Mouse (Mus musculus) liver, embryonic 15.5 days (tissue): ENCODE measurements around the gene Cnih2. TPM values are rescaled to one million over a fixed set of nuclear protein-coding genes. Genes with fewer than 3 reads are reported as not detected.

Experiments used
- ATAC-seq: fragments of 200-750 bp; cut with Nextera tagmentation; 2 replicates; pipeline ENCODE4 v1.8.0; 2017; ENCODE audit warnings: moderate number of reproducible peaks, mild to moderate bottlenecking, moderate library complexity; ENCODE audit not compliant: insufficient read depth
- H3K27ac ChIP-seq: fragments of 300-500 bp; sonication (generic); replicated peaks from 2 replicates; pipeline ENCODE4 v1.5.1; 2015; ENCODE audit warnings: mild to moderate bottlenecking, inconsistent platforms
- H3K27me3 ChIP-seq: fragments of 300-500 bp; sonication (generic); 2 replicates; pipeline ENCODE4 v1.6.1; 2015; ENCODE audit warnings: mild to moderate bottlenecking, inconsistent platforms
- H3K36me3 ChIP-seq: fragments of 300-500 bp; sonication (generic); replicated peaks from 2 replicates; pipeline ENCODE4 v1.6.1; 2015; ENCODE audit warnings: moderate library complexity, mild to moderate bottlenecking, inconsistent platforms
- H3K4me1 ChIP-seq: fragments of 300-500 bp; sonication (generic); replicated peaks from 2 replicates; pipeline ENCODE4 v1.6.1; 2015; ENCODE audit warnings: inconsistent platforms
- H3K4me2 ChIP-seq: fragments of 300-500 bp; sonication (generic); 2 replicates; pipeline ENCODE4 v1.6.1; 2015; ENCODE audit warnings: moderate library complexity, mild to moderate bottlenecking, inconsistent platforms
- H3K4me3 ChIP-seq: fragments of 300-500 bp; sonication (generic); replicated peaks from 2 replicates; pipeline ENCODE4 v1.5.1; 2015; ENCODE audit warnings: mild to moderate bottlenecking, inconsistent platforms
- H3K9ac ChIP-seq: fragments of 300-500 bp; sonication (generic); 2 replicates; pipeline ENCODE4 v1.6.1; 2015; ENCODE audit warnings: moderate library complexity, mild to moderate bottlenecking, inconsistent platforms
- H3K9me3 ChIP-seq: fragments of 300-500 bp; sonication (generic); replicated peaks from 2 replicates; pipeline ENCODE4 v1.6.1; 2016; ENCODE audit warnings: inconsistent platforms
- WGBS: fragments of 180-500 bp; shearing (Covaris S2); methylation state at CpG from one replicate; pipeline ENCODE4 v1.1.7; 2015; ENCODE audit warnings: mixed read lengths; ENCODE audit not compliant: insufficient replicate concordance; 5-methylcytosine and 5-hydroxymethylcytosine counted together
- polyA plus RNA-seq: library from polyadenylated mRNA; unstranded; fragments of >200 nt; fragmentation: Nextera tagmentation; extraction: Ambion mirVana; gene quantifications from 2 replicates; pipeline ENCODE4 v1.2.1, GENCODE M21; 2015

Cnih2 gene
- polyA plus RNA-seq, 1 experiment from 2014 or later, result 0.68 TPM

GRCm38 (mm10) chr19:5109659-5110453, 11.5 kb upstream of the Cnih2 start:
- H3K9ac ChIP-seq, result no peak overlapping the region
- H3K9me3 ChIP-seq, result no peaks in the 10 kb centered on the region
- ATAC-seq, result no peak
- no peak overlapping the region for H3K27ac ChIP-seq
- H3K36me3 ChIP-seq, result peaks cover 3% of the 10 kb centered on the region; the same call in 1 of the 2 replicates
- no peaks in the 10 kb centered on the region for H3K27me3 ChIP-seq
- no peak overlapping the region for H3K4me2 ChIP-seq
- WGBS, result 69% methylated on average over 19 of the region's 19 CpGs
- peaks cover 43% of the 10 kb centered on the region for H3K4me1 ChIP-seq
- no peak overlapping the region for H3K4me3 ChIP-seq

DNA sequence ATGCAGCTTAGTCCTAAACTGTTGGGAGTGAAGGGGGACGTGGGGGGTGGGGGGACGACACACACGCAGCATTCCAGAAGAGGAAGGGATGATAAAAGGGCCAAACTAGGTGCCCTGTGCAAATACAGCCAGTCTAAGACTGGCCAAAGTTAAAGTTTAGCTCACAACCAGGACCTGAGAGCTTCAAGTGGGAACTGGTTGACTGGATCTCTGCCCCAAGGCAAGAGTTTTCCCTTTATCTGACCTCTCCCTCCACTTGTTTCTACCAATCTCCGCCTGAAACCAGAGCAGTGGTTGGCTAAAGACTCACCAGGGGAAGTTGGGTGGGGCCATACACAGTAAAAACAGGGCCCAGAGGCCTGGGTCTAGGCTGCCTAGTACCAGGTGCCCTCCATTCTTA, 10.4 kb upstream of the Cnih2 start:
- no peak overlapping the region for H3K27ac ChIP-seq
- H3K4me1 ChIP-seq, result peaks cover 44% of the 10 kb centered on the region
- no peak for ATAC-seq
- no peaks in the 10 kb centered on the region for H3K27me3 ChIP-seq
- WGBS, result 53% methylated on average over 4 of the region's 4 CpGs
- no peak overlapping the region for H3K9ac ChIP-seq
- H3K4me3 ChIP-seq, result no peak overlapping the region
- H3K4me2 ChIP-seq, result no peak overlapping the region
- peaks cover 15% of the 10 kb centered on the region for H3K36me3 ChIP-seq
- no peaks in the 10 kb centered on the region for H3K9me3 ChIP-seq

DNA sequence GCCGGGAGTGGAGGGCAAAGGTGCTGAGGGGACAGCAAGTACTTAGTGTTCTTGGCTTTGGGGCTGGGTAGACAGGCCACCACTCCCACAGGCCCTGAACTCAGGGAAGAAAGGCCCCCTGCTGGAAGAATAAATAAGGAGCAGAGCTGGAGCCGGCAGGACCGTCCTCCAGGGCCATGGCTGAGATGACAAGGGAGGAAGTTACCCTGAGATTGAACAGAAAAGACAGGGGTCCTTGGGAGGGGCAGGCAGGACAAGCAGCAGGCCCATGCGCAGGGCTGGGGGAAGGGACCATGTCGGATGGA, 9.9 kb upstream of the Cnih2 start:
- no peak for ATAC-seq
- peaks cover 44% of the 10 kb centered on the region for H3K4me1 ChIP-seq
- no peak overlapping the region for H3K4me2 ChIP-seq
- 29% methylated on average over 5 of the region's 5 CpGs for WGBS
- no peak overlapping the region for H3K9ac ChIP-seq
- H3K27me3 ChIP-seq, result no peaks in the 10 kb centered on the region
- H3K27ac ChIP-seq, result no peak overlapping the region
- no peaks in the 10 kb centered on the region for H3K9me3 ChIP-seq
- no peak overlapping the region for H3K4me3 ChIP-seq
- peaks cover 20% of the 10 kb centered on the region for H3K36me3 ChIP-seq

- Histone ChIP-seq H3K9me3 (no peaks in the 10 kb centered on the region), H3K36me3 (peaks cover 25% of the 10 kb centered on the region), H3K4me2 (peak overlapping the region; percentile 95), H3K27ac (no peak overlapping the region), H3K9ac (peak overlapping the region; percentile 87; the same call in 1 of the 2 replicates), H3K4me3 (peak overlapping the region; percentile 86), H3K27me3 (no peaks in the 10 kb centered on the region), H3K4me1 (peaks cover 44% of the 10 kb centered on the region)
- 71% methylated on average over 18 of the region's 18 CpGs for WGBS
- no peak for ATAC-seq
Measured at GRCm38 (mm10) chr19:5107556-5108270, 9.4 kb upstream of the Cnih2 start.

DNA sequence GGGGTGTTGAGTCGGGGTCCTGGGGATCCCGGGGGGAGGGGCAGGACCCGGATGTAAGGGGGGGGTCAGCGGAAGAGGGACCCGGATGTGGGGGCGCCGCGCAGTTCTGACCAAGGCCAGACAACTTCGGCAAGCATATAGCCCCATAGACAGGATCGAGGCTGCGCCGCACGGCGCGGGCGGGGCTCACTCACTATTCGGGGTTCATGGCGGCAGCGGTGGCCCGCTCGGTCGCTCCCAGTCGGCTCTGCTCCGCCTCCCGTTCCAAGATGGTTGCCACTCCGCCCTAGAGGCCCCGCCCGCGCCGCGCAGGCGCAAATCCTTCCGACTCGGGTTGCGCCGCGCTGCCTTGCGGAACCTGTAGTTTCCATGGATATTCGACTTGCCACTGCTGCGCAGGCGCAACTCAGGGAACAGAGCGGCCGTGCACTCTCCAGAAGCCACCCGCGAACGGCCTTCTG, 8.4 kb upstream of the Cnih2 start, which contains the start of gene Rab1b:
TSS of gene Rab1b (minus strand) at position 342 of the 461 bp plus-strand sequence.
- H3K4me1 ChIP-seq, result peaks cover 44% of the 10 kb centered on the region
- H3K27me3 ChIP-seq, result no peaks in the 10 kb centered on the region
- peak within 1 kb of the TSS; percentile 86 for H3K4me3 ChIP-seq
- peak within 1 kb of the TSS; percentile 89 for H3K27ac ChIP-seq
- ATAC-seq, result peak; percentile 93
- WGBS, result under 1% methylated on average over 46 of the region's 46 CpGs
- H3K36me3 ChIP-seq, result peaks cover 34% of the 10 kb centered on the region
- peak within 1 kb of the TSS; percentile 87 for H3K9ac ChIP-seq
- peak within 1 kb of the TSS; percentile 95 for H3K4me2 ChIP-seq
- no peaks in the 10 kb centered on the region for H3K9me3 ChIP-seq

- no peaks in the 10 kb centered on the region for H3K27me3 ChIP-seq
- H3K9ac ChIP-seq, result peak overlapping the region; percentile 87
- WGBS, result 4% methylated on average over 9 of the region's 9 CpGs
- peak overlapping the region; percentile 86 for H3K4me3 ChIP-seq
- H3K36me3 ChIP-seq, result peaks cover 41% of the 10 kb centered on the region
- H3K4me2 ChIP-seq, result peak overlapping the region; percentile 95
- no peaks in the 10 kb centered on the region for H3K9me3 ChIP-seq
- peak overlapping the region; percentile 89 for H3K27ac ChIP-seq
- ATAC-seq, result no peak
- peaks cover 44% of the 10 kb centered on the region for H3K4me1 ChIP-seq
Measured at GRCm38 (mm10) chr19:5106074-5106473, 7.8 kb upstream of the Cnih2 start.

DNA sequence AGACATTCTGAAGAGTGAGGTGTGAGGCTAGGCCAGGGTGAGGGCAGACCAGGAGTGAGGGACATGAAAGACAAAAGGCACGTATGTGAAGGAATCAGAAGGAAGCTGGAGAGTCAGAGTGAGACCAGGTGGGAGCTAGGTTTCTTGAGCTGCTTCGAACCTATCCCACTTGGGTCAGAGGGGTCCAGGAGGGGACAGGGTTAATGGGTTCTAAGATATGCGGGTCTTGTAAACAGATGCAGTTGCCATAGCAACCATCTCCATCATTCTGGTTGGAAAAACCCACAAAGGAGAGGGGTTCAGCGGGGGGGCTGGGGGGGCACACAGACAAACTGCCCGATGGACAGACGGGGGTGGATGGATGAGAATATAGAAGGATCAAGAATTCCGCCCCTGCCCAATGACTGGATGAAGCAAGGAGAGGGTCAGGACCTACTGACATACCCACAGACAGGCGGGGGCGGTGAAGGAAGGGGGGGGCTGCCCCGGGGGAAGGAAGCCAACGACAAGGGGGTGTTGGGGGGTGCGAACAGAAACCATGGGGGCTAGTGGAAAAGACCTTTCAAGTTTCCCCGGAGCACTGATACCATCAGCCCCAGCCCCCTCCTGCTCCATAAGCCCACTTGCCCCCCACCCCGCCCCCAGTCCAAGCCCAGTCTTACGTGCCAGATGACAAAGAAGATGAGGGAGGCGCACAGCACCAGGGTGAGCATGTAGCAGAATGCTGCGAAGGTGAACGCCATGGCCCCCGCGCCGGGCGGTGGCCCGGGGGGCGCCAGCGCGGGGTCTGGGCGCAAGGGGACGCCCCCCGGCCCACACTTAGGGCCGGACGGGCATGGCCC, 579 bp downstream of the Cnih2 start:
- H3K9me3 ChIP-seq, result no peaks in the 10 kb centered on the region
- H3K4me1 ChIP-seq, result peaks cover 41% of the 10 kb centered on the region
- H3K27me3 ChIP-seq, result peaks cover 36% of the 10 kb centered on the region
- H3K9ac ChIP-seq, result peak overlapping the region; percentile 42; the same call in 1 of the 2 replicates
- no peak overlapping the region for H3K27ac ChIP-seq
- ATAC-seq, result no peak
- peaks cover 37% of the 10 kb centered on the region for H3K36me3 ChIP-seq
- peak overlapping the region; percentile 49 for H3K4me3 ChIP-seq
- WGBS, result 10% methylated on average over 30 of the region's 31 CpGs
- H3K4me2 ChIP-seq, result peak overlapping the region; percentile 85

DNA sequence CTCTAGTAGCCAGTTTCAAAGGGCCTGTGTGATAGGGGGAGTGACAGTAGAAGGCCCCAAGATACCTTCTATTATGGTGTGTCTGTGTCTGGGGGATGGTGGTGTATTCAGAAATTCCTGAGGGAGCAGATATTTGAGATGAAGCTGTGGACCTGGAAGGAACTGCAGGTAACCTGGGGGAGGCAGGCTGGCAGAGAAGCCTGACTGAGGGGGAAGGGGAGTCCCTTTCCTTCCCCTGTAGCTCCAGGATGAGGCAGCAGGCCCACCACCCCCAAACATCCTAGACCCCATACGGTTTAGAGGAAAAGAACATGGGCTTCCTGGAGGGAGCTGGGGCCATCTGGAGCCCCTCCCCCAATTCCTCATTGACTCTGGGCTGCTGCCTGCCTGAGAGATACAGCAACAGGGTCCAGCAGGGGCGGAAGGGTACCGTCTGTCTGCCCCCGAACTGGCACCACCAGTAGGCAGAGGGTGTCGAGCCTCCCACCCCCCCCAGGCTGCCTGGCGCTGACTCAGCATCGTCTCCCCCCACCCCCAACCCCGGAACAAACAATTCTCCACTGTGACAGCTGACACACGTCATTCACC, 2.3 kb downstream of the Cnih2 start:
- WGBS, result 13% methylated on average over 9 of the region's 9 CpGs
- peaks cover 29% of the 10 kb centered on the region for H3K36me3 ChIP-seq
- no peak for ATAC-seq
- H3K9ac ChIP-seq, result no peak overlapping the region
- no peak overlapping the region for H3K4me3 ChIP-seq
- H3K27me3 ChIP-seq, result peaks cover 36% of the 10 kb centered on the region
- no peak overlapping the region for H3K27ac ChIP-seq
- peaks cover 41% of the 10 kb centered on the region for H3K4me1 ChIP-seq
- H3K9me3 ChIP-seq, result no peaks in the 10 kb centered on the region
- H3K4me2 ChIP-seq, result no peak overlapping the region

DNA sequence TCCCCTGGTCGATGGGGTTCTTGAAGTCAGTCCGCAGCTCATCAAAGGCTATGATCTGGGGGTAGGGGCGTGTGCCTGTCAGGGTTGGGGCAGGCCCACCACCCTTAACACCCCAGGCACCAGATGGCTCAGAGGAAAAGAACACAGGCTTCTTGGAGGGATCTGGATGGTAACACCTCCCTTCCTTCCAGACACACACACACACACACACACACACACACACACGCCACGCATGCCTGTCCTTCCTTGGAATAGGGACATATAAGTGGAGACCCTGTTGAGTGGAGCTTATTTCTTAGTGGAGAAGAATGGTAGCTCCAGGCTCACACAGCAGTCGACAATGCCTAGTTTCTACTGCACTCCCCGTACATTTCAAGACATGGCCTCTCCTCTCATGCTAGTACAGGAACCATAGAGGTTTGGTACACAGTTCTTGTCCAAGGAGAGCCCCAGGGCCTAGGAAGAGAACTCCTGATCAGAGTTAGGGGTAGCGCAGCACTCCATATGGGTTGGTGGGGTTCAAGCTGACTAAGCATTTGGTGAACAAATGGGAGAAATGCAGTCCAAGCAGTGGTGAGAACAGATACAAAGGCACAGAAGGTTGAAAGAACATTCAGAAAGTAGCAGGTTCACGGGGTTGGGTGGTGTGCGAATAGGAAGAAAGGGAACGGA, 3.4 kb downstream of the Cnih2 start:
- Histone ChIP-seq H3K9ac (no peak overlapping the region), H3K4me3 (no peak overlapping the region), H3K27me3 (peaks cover 36% of the 10 kb centered on the region), H3K36me3 (peaks cover 24% of the 10 kb centered on the region), H3K4me1 (peaks cover 41% of the 10 kb centered on the region), H3K4me2 (no peak overlapping the region), H3K27ac (no peak overlapping the region), H3K9me3 (no peaks in the 10 kb centered on the region)
- WGBS, result 43% methylated on average over 11 of the region's 11 CpGs
- no peak for ATAC-seq

DNA sequence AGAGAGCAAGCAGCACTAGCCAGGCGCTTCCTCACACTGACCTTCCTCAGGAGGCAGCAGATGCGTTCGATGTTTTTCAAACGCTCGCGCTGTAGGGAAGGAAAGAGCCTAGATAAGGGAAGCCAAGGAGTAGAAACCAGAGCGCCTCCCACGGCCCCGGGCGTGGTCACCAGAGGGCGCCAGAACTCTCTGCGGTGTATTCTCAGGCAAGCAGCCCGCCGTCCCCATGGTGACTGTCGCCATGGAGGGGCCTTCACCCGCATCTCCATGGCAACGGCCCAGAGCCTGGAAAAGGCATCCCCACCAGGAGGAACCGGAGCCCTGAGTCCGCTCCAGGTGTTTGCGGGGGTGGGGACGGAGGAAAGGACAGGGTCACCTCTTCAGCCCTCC, 4.1 kb downstream of the Cnih2 start:
- under 1% methylated on average over 21 of the region's 21 CpGs for WGBS
- peaks cover 18% of the 10 kb centered on the region for H3K36me3 ChIP-seq
- H3K9ac ChIP-seq, result no peak overlapping the region
- H3K27ac ChIP-seq, result no peak overlapping the region
- no peaks in the 10 kb centered on the region for H3K9me3 ChIP-seq
- peaks cover 45% of the 10 kb centered on the region for H3K4me1 ChIP-seq
- peaks cover 36% of the 10 kb centered on the region for H3K27me3 ChIP-seq
- peak; percentile 32 for ATAC-seq
- no peak overlapping the region for H3K4me3 ChIP-seq
- no peak overlapping the region for H3K4me2 ChIP-seq
